Mouse (Mus musculus): ENCODE measurements around the gene Syf2. TPM values are rescaled to one million over a fixed set of nuclear protein-coding genes. Genes with fewer than 3 reads are reported as not detected.
A peak's percentile ranks its signal among the peaks of the same experiment; 100 is the strongest.

Syf2 gene
- total and polyA plus RNA-seq, 3 experiments: 94.6 to 165 (median 103) TPM

DNA sequence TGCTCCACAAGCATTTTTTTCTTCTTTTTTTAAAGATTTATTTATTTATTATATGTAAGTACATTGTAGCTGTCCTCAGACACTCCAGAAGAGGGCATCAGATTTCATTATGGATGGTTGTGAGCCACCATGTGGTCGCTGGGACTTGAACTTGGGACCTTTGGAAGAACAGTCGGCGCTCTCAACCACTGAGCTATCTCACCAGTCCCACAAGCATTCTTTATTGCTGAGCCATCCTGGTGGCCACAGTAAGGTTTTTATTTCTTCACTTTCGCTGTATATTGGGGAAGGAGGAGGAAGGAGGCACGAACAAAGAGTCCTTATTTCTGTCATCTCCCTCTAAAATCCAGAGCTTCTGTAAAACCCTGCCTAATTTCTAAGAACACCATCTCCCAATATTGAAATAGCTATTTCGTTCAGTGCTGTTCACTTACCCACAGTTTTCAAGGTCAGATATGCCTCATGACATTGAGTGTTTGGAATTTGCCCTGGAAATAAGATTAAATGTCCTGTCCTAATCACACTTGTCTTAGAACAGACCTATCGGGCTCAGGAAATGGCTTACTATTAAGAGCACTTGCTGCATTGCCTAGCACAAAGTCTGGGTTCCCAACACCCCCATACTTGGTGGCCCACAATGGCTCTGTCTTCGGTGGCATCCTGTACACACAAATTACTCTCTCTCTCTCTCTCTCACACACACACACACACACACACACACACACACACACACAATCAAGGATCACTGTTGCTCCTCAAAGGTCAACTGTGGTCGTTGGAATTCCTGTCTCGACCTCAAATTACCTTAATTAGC lies 8.4 kb upstream of the Syf2 start:
- Histone ChIP-seq H3K9ac (ENCODE audit: control insufficient read depth, low read depth, low read length, poor library complexity, severe bottlenecking) (peak overlapping the region; percentile 85), H3K27ac (ENCODE audit: control insufficient read depth, low read depth, low read length) (peak overlapping the region; percentile 90), H3K4me3 (ENCODE audit: control insufficient read depth in 1 of 2, insufficient read depth in 1 of 2, low read depth in 2 of 2, low read length in 2 of 2) (peak overlapping the region; percentile 70 to 75), H3K36me3 (ENCODE audit: control insufficient read depth in 1 of 2, insufficient read depth in 2 of 2, low read length in 2 of 2) (peaks cover 28 to 45% of the 10 kb centered on the region in 2 experiments), H3K27me3 (ENCODE audit: control insufficient read depth in 1 of 2, insufficient read depth in 2 of 2, low read length in 2 of 2) (no peaks in the 10 kb centered on the region), H3K4me1 (ENCODE audit: control insufficient read depth in 1 of 2, insufficient read depth in 2 of 2, low read length in 2 of 2) (peaks cover 24 to 46% of the 10 kb centered on the region in 2 experiments), H3K79me2 (ENCODE audit: control insufficient read depth, insufficient read depth, low read length, poor library complexity) (peaks cover 30% of the 10 kb centered on the region), H3K9me3 (replicated peaks; ENCODE audit: insufficient read depth, low read length) (no peaks in the 10 kb centered on the region)
- TF ChIP-seq MAFK (IDR thresholded peaks at IDR 0.05; ENCODE audit: borderline replicate concordance, low read depth, low read length) (no peak), BHLHE40 (IDR thresholded peaks at IDR 0.05; ENCODE audit: borderline replicate concordance, low read depth, low read length) (no peak), TCF12 (IDR thresholded peaks at IDR 0.05; ENCODE audit: low read depth, low read length) (0 out of 2 replicates have a peak, but pooled peaks have one; percentile 1), MYC (IDR thresholded peaks at IDR 0.05; ENCODE audit: low read depth, low read length) (0 out of 2 replicates have a peak, but pooled peaks have one; percentile 49)
- DNase-seq (ENCODE audit: low read depth, low spot score): peak; percentile 65

DNA sequence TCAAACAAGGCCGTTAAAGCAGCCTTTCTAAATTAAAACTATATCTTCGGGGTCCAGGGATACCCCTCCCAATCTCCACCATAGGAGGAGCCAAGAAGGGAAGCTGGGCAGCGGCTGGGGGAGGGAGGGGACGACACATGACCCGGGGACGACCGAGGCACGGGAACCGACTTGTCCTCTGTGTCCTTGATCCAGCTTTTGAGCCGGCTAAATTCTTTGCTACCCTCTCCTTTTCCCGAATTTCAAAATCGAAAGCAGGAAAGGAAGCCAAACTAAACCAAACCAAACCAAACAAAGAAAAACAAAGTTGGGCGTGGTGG lies 7.8 kb upstream of the Syf2 start:
- DNase-seq (ENCODE audit: low read depth, low spot score): peak; percentile 82

DNA sequence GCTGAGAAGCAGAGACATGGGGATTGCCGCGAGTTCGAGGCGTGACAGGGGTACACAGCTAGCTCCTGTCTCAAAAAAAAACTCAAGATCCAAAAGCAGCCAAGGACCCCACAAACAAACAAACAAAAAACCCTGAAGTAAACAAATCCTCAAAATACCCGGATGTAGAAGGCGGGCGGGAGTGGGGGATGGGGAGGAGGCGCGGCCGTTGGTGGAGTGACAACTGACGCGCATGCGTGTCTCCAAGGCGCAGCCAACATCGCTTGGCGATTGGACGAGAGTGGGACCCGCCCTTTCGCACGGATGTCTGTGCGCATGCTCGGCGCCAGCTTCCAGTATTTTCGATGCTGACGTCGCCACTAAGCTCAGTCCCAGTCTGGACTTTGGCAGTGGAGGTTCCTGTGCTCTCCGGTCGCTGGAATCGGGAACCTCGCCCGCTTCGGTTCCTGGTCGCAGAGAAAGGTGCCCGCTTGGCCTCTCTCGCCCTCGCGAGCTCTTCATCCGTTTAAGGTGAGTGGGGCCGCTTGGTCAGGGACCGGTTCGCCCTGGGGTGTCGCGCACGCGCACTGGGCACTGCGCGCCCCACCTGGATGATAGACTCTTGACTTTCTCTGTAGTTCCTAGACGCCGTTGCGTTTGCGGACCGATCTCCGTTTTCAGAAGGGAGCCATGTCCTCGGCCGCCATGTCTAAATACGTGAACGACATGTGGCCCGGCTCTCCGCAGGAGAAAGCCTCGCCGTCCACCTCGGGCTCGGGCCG lies 7.3 kb upstream of the Syf2 start, which contains the start of gene Rsrp1:
Gene Rsrp1 (plus strand): TSS at position 335 of the 761 bp plus-strand sequence.
- Histone ChIP-seq H3K79me2 (ENCODE audit: control insufficient read depth, insufficient read depth, low read length, poor library complexity) (peaks cover 30% of the 10 kb centered on the region), H3K36me3 (ENCODE audit: control insufficient read depth in 1 of 2, insufficient read depth in 2 of 2, low read length in 2 of 2) (peaks cover 32 to 45% of the 10 kb centered on the region in 2 experiments), H3K4me3 (ENCODE audit: control insufficient read depth in 1 of 2, insufficient read depth in 1 of 2, low read depth in 2 of 2, low read length in 2 of 2) (peak within 1 kb of the TSS; percentile 70 to 91), H3K9me3 (replicated peaks; ENCODE audit: insufficient read depth, low read length) (no peaks in the 10 kb centered on the region), H3K27ac (ENCODE audit: control insufficient read depth, low read depth, low read length) (peak within 1 kb of the TSS; percentile 91), H3K27me3 (ENCODE audit: control insufficient read depth in 1 of 2, insufficient read depth in 2 of 2, low read length in 2 of 2) (no peaks in the 10 kb centered on the region), H3K4me1 (ENCODE audit: control insufficient read depth in 1 of 2, insufficient read depth in 2 of 2, low read length in 2 of 2) (peaks cover 18 to 37% of the 10 kb centered on the region in 2 experiments), H3K9ac (ENCODE audit: control insufficient read depth, low read depth, low read length, poor library complexity, severe bottlenecking) (peak within 1 kb of the TSS; percentile 95)
- peak; percentile 99 for DNase-seq (ENCODE audit: low read depth, low spot score)
- TF ChIP-seq BHLHE40 (IDR thresholded peaks at IDR 0.05; ENCODE audit: borderline replicate concordance, low read depth, low read length) (0 out of 2 replicates have a peak, but pooled peaks have one; percentile 10), GABPA (IDR thresholded peaks at IDR 0.05; ENCODE audit: low read depth, low read length) (no peak), MEF2A (IDR thresholded peaks at IDR 0.05; ENCODE audit: extremely low read depth, insufficient replicate concordance, low read depth, low read length, poor library complexity, severe bottlenecking) (no peak), UBTF (IDR thresholded peaks at IDR 0.05; ENCODE audit: borderline replicate concordance, insufficient read depth, low read depth, low read length) (no peak), RCOR1 (IDR thresholded peaks at IDR 0.05; ENCODE audit: low read depth, low read length) (no peak), ZNF384 (IDR thresholded peaks at IDR 0.05; ENCODE audit: low read depth, low read length) (no peak), ZMIZ1 (IDR thresholded peaks at IDR 0.05; ENCODE audit: low read depth, low read length) (peak; percentile 99), JUND (IDR thresholded peaks at IDR 0.05; ENCODE audit: low read depth, low read length) (no peak), TAL1 (IDR thresholded peaks at IDR 0.05; ENCODE audit: low read length) (no peak), ELF1 (IDR thresholded peaks at IDR 0.05; ENCODE audit: low read depth, low read length) (peak; percentile 77), TBP (IDR thresholded peaks at IDR 0.05; ENCODE audit: low read depth, low read length) (peak; percentile 98), NRF1 (IDR thresholded peaks at IDR 0.05; ENCODE audit: insufficient read depth, low read depth, low read length, poor library complexity, severe bottlenecking) (peak; percentile 90), NELFE (IDR thresholded peaks at IDR 0.05; ENCODE audit: low read depth, low read length) (peak; percentile 100), USF2 (IDR thresholded peaks at IDR 0.05; ENCODE audit: borderline replicate concordance in 1 of 2, insufficient read depth in 1 of 2, low read depth in 1 of 2, low read length in 2 of 2) (no peak), KAT2A (conservative IDR thresholded peaks at IDR 0.05; ENCODE audit: low read depth, low read length) (no peak; the same call in 1 of the 2 replicates), MAFK (IDR thresholded peaks at IDR 0.05; ENCODE audit: borderline replicate concordance, low read depth, low read length) (no peak)

More for the DNA sequence above, 7.8 kb upstream of the Syf2 start:
- H3K9ac ChIP-seq (ENCODE audit: control insufficient read depth, low read depth, low read length, poor library complexity, severe bottlenecking): peak overlapping the region; percentile 85
- TF ChIP-seq RCOR1 (IDR thresholded peaks at IDR 0.05; ENCODE audit: low read depth, low read length) (no peak), MYC (IDR thresholded peaks at IDR 0.05; ENCODE audit: low read depth, low read length) (no peak), UBTF (IDR thresholded peaks at IDR 0.05; ENCODE audit: borderline replicate concordance, insufficient read depth, low read depth, low read length) (0 out of 2 replicates have a peak, but pooled peaks have one; percentile 48), MAX (IDR thresholded peaks at IDR 0.05; ENCODE audit: low read length) (peak; percentile 15; the same call in 1 of the 2 replicates), USF1 (IDR thresholded peaks at IDR 0.05; ENCODE audit: low read depth, low read length) (peak; percentile 77)
- peaks cover 23 to 41% of the 10 kb centered on the region in 2 experiments for H3K4me1 ChIP-seq (ENCODE audit: control insufficient read depth in 1 of 2, insufficient read depth in 2 of 2, low read length in 2 of 2)
- no peaks in the 10 kb centered on the region for H3K9me3 ChIP-seq (replicated peaks; ENCODE audit: insufficient read depth, low read length)
- peaks cover 30% of the 10 kb centered on the region for H3K79me2 ChIP-seq (ENCODE audit: control insufficient read depth, insufficient read depth, low read length, poor library complexity)
- H3K4me3 ChIP-seq (ENCODE audit: control insufficient read depth in 1 of 2, insufficient read depth in 1 of 2, low read depth in 2 of 2, low read length in 2 of 2): peak overlapping the region; percentile 70 to 75
- peaks cover 32 to 46% of the 10 kb centered on the region in 2 experiments for H3K36me3 ChIP-seq (ENCODE audit: control insufficient read depth in 1 of 2, insufficient read depth in 2 of 2, low read length in 2 of 2)
- H3K27me3 ChIP-seq (ENCODE audit: control insufficient read depth in 1 of 2, insufficient read depth in 2 of 2, low read length in 2 of 2): no peaks in the 10 kb centered on the region
- H3K27ac ChIP-seq (ENCODE audit: control insufficient read depth, low read depth, low read length): peak overlapping the region; percentile 90

Measured in MEL (cell line).